Mouse (Mus musculus): ENCODE data around the gene Krtap6-2.

The Krtap6-2 gene

GRCm38 (mm10) chr16:89420011-89420410 is at the start of gene Krtap6-2:
Gene Krtap6-2 (minus strand): TSS chr16:89420111.
- no peak for DNase-seq

DNA sequence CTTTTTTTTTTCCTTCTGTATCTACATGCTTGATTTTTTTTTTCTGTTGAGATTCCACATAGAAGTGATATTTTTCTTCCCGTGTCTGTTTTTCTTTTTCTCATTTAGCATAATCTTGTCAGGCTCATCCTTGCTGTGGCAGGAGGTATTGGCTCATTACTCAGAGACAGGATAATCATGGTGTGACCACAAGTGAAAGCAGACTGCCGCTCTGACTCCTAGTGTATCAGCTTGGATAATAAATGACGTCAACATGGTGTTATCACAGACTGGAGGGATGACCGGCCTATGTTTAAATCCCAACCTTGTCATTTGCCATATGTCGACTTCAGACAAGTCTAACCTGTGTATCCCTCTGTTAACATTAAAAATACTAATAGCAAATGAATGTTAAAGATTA is 41.3 kb upstream of the Krtap6-2 start:
- no peak for DNase-seq

GRCm38 (mm10) chr16:89429586-89429985 is 9.7 kb upstream of the Krtap6-2 start:
- DNase-seq, result no peak

- no peak for DNase-seq
These were observed 5.4 kb upstream of the Krtap6-2 start for GRCm38 (mm10) chr16:89425310-89425709.

DNA sequence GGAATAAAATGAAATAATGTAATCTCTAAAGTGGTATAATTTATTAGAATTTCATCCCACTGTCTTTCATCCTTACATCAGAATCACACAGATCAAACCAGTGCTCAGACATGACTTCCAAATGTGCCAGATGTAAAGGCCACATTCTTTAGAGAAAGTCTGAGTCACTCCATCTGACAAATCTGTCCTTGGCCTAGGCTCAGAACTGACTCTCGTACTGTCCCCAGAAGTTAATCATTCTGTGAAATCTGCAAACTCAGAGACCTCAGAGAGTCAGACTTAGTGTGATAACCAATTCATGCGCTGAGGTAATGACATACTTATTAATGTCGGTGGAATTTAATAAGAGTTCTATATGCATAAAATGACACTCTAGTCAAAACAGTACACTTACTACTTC is 3.6 kb downstream of the Krtap6-2 start:
- no peak for DNase-seq

DNA sequence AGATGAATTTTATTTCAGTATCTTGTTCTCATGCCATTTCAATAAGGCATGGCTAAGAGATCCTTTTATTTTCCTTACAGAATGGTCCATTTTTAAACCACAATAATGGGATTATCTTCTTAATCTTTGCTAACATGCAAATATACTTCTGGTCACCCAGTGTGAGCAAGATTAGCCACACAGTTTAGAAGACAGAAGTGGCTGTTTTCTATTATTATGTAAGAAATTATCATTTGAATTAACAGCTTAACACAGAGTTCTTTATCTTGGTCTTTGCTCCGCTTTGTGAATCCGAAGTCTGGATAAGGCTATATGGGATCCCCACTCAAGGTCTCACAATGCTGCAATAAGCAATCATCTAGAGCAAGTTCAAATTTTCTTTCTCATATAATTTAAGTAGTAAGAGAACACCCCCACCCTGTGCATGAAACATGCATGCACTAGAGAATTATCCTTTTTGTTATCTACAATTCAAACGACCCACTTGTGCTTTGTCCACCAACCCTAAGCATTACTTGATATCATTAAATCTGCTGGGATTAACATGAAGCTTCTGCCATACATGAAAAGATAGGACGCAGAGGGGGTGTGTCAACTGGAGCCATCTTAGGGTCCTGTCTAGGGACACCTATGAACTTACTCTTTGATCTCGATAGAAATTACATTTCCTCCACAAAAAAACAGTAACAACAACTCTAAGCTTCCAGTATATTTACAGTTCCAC is 9.4 kb downstream of the Krtap6-2 start:
- no peak for DNase-seq

DNA sequence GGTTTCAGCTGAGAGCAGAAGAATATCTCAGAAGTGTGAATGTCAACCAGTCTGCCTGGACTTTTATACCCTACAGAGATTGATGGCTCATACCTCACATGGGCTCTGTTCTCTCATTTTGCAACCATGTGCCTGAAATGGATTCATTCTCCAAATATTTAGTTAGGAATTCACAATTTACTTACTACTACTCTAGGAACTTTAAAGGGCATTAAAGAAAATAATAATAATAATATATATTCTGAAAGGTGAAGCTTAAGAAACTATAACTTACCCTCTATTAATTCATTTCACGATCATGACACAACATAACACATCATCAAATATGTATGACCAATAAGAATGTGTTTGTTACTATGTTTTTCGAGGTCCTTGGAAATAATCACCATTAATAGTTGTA is 16.1 kb downstream of the Krtap6-2 start, which contains the start of gene Krtap21-1:
TSS of gene Krtap21-1 (minus strand) at position 101 of the 400 bp plus-strand sequence.
- no peak for DNase-seq

DNA sequence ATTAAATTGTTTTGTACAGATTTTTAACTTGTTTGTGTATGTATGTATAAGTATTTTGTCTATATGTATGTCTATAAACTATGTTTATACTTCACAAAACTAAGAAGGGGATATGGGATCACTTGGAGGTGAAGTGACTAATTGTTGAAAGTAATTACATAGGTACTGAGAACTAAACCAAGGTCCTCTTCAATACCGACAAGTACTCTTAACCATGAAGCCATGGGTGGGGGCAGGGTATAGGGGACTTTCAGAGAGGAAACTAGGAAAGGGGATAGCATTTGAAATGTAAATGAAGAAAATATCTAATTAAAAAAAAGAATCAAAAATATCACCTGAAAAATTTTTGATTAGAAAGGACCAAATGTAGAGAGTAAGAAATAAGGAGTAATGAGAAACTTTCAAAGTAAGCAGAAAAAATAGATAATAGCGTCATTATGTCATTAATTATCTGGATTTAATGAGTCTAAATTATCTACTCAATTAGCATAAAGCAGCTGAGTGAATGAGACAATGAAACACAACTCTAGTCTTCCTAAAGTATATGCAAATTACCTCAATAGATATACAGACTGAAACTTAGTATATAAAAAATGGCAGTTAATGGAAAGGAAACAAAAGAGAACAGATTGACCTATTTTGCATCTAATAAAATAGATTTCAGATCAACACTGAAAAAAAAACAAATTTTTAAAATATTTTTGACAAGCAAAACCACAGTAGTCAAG is 47.0 kb downstream of the Krtap6-2 start:
- no peak for DNase-seq

All from thymus, postnatal 36 days (tissue).